Mouse (Mus musculus) brain, embryonic 14.5 days (tissue): ENCODE data around the gene Cux1.

Source experiments
- CTCF ChIP-seq: fragments of 200-500 bp; IDR thresholded peaks from 2 replicates; pipeline ENCODE4 v1.5.1; 2012; ENCODE audit warnings: inconsistent platforms, mild to moderate bottlenecking, moderate library complexity, borderline replicate concordance; ENCODE audit not compliant: insufficient read depth, insufficient read length; ENCODE audit errors: extremely low read depth
- POLR2A ChIP-seq: fragments of 200-500 bp; IDR thresholded peaks from 2 replicates; pipeline ENCODE4 v1.6.1; 2012; ENCODE audit warnings: mild to moderate bottlenecking, inconsistent platforms, borderline replicate concordance; ENCODE audit not compliant: poor library complexity, insufficient read depth, insufficient read length, severe bottlenecking; ENCODE audit errors: extremely low read depth

- TF ChIP-seq CTCF (no peak), POLR2A (no peak)
These were observed 269.6 kb downstream of the Cux1 start for GRCm38 (mm10) chr5:136297691-136298090.
